Mouse (Mus musculus): Measurements from ENCODE around the gene Tsg101.

DNA sequence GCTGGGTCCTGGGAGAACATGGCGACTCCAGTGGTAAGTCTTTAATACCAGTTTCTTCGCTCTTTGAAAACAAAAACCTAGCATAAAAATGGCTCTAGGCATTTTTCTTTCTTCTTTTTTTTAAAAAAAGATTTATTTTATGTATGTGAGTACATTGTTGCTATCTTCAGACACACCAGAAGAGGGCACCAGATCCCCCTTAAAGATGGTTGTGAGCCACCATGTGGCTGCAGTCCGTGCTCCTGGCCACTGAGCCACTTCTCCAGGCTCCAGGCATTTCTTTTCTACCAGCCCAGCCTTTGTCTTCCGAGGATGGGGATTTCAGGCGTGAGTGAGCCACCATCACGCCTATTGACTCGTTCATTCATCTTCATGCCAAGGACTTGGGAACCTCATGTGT, 68.7 kb downstream of the Tsg101 start:
- TF ChIP-seq CTCF (IDR thresholded peaks at IDR 0.05; ENCODE audit: extremely low read depth, insufficient read length, insufficient replicate concordance, low read depth, low read length) (no peak), POLR2A (IDR thresholded peaks at IDR 0.05; ENCODE audit: low read depth, low read length) (no peak)

Measured in small intestine, adult 2 months (tissue).